ENCODE assay signal across 10 mouse cellular contexts in genomic region chr17:15787036-15787435, GRCm38 (mm10). TPM values are rescaled to one million over a fixed set of nuclear protein-coding genes. Genes with fewer than 3 reads are reported as not detected.
A peak's percentile ranks its signal among the peaks of the same experiment; 100 is the strongest.
DNase-seq lines count a peak whose midpoint lies in the region; ATAC-seq and TF ChIP-seq lines count a peak whose summit lies in the region.
"Had no signal": no experiment of that assay in that cellular context is flagged by ENCODE, and none has a peak within 500 bp of the region (broad histone marks: within the 10 kb centered on the region; RNA-seq: fewer than 3 reads in every experiment).

No protein-coding gene starts in this region.

- H3K4me2 ChIP-seq in heart, postnatal 0 days (ENCODE audit: low read depth, low read length): no peak overlapping the region
- H3K4me2 ChIP-seq in midbrain, postnatal 0 days (ENCODE audit: low read depth, low read length, poor library complexity, severe bottlenecking): no peak overlapping the region
- no peak overlapping the region for H3K4me2 ChIP-seq in midbrain, embryonic 15.5 days
- H3K4me2 ChIP-seq: embryonic facial prominence, embryonic 13.5 days; neural tube, embryonic 12.5 days had no signal

- no peak overlapping the region for H3K27ac ChIP-seq in heart, postnatal 0 days (ENCODE audit: low read depth)
- no peak overlapping the region for H3K27ac ChIP-seq in midbrain, postnatal 0 days (ENCODE audit: low read depth, low read length)
- H3K27ac ChIP-seq in midbrain, embryonic 15.5 days: no peak overlapping the region
- H3K27ac ChIP-seq: embryonic facial prominence, embryonic 13.5 days; neural tube, embryonic 12.5 days had no signal

- no peak overlapping the region for H3K4me3 ChIP-seq in heart, postnatal 0 days (ENCODE audit: low read depth, low read length)
- no peak overlapping the region for H3K4me3 ChIP-seq in midbrain, postnatal 0 days (ENCODE audit: low read depth, low read length)
- no peak overlapping the region for H3K4me3 ChIP-seq in midbrain, embryonic 15.5 days
- H3K4me3 ChIP-seq: embryonic facial prominence, embryonic 13.5 days; neural tube, embryonic 12.5 days had no signal

- no peak for TF ChIP-seq EP300 in heart, postnatal 0 days (IDR thresholded peaks at IDR 0.05; ENCODE audit: low read depth)

- CTCF ChIA-PET in Patski (lab: Charles Lee): interaction anchor here (1.5 kb wide), 1 partner anchor 36 kb away, joined by 5 read pairs; no protein-coding TSS in a partner anchor

- H3K36me3 ChIP-seq in heart, postnatal 0 days (replicated peaks; ENCODE audit: control insufficient read depth, insufficient read depth, low read length): no peaks in the 10 kb centered on the region
- H3K36me3 ChIP-seq in midbrain, postnatal 0 days (ENCODE audit: insufficient read depth, low read length): no peaks in the 10 kb centered on the region
- H3K36me3 ChIP-seq in midbrain, embryonic 15.5 days (replicated peaks): no peaks in the 10 kb centered on the region
- H3K36me3 ChIP-seq: embryonic facial prominence, embryonic 13.5 days; neural tube, embryonic 12.5 days had no signal

- H3K9me3 ChIP-seq in heart, postnatal 0 days (replicated peaks; ENCODE audit: control insufficient read depth, low read length): no peaks in the 10 kb centered on the region
- H3K9me3 ChIP-seq in midbrain, postnatal 0 days (ENCODE audit: low read length): no peaks in the 10 kb centered on the region
- no peaks in the 10 kb centered on the region for H3K9me3 ChIP-seq in midbrain, embryonic 15.5 days
- H3K9me3 ChIP-seq: embryonic facial prominence, embryonic 13.5 days; neural tube, embryonic 12.5 days had no signal

- H3K4me1 ChIP-seq in heart, postnatal 0 days (ENCODE audit: control insufficient read depth, insufficient read depth): no peaks in the 10 kb centered on the region
- H3K4me1 ChIP-seq in midbrain, postnatal 0 days (ENCODE audit: insufficient read depth, low read length): no peaks in the 10 kb centered on the region
- no peaks in the 10 kb centered on the region for H3K4me1 ChIP-seq in midbrain, embryonic 15.5 days
- H3K4me1 ChIP-seq: embryonic facial prominence, embryonic 13.5 days; neural tube, embryonic 12.5 days had no signal

- in situ Hi-C loops in Patski (cut with MboI; ENCODE audit: low pct_unique_long_range_greater_than_20kb): no loop called here

- H3K9ac ChIP-seq in heart, postnatal 0 days (replicated peaks; ENCODE audit: low read depth, low read length): no peak overlapping the region
- no peak overlapping the region for H3K9ac ChIP-seq in midbrain, postnatal 0 days (replicated peaks; ENCODE audit: low read length, poor library complexity, severe bottlenecking)
- H3K9ac ChIP-seq in midbrain, embryonic 15.5 days: no peak overlapping the region
- H3K9ac ChIP-seq: embryonic facial prominence, embryonic 13.5 days; neural tube, embryonic 12.5 days had no signal

- POLR2A ChIA-PET in Patski (lab: Charles Lee): no interaction called here

- peak; percentile 31 for DNase-seq in heart, postnatal 0 days (ENCODE audit: low spot score)
- no peak for DNase-seq in heart, adult 9 months (ENCODE audit: low spot score in 2 of 2)
- DNase-seq in midbrain, postnatal 0 days (ENCODE audit: low spot score): peak; percentile 67
- DNase-seq in Patski (ENCODE audit: low read depth, low spot score): no peak
- DNase-seq in heart, postnatal 4 days: peak; percentile 47
- no peak for DNase-seq in urinary bladder, postnatal 10 days (ENCODE audit: low spot score)
- DNase-seq in adrenal gland, adult 18-20 months (ENCODE audit: low spot score in 2 of 2): no peak

- H3K27me3 ChIP-seq in heart, postnatal 0 days (ENCODE audit: control insufficient read depth, insufficient read depth, low read length): no peaks in the 10 kb centered on the region
- no peaks in the 10 kb centered on the region for H3K27me3 ChIP-seq in midbrain, postnatal 0 days (ENCODE audit: insufficient read depth, low read length)
- H3K27me3 ChIP-seq in midbrain, embryonic 15.5 days (replicated peaks): no peaks in the 10 kb centered on the region
- H3K27me3 ChIP-seq in Patski: peaks cover 6% of the 10 kb centered on the region
- H3K27me3 ChIP-seq: embryonic facial prominence, embryonic 13.5 days; neural tube, embryonic 12.5 days had no signal

- TF ChIP-seq CTCF in heart, postnatal 0 days (IDR thresholded peaks at IDR 0.05; ENCODE audit: low read depth): peak; percentile 58
- TF ChIP-seq CTCF in midbrain, postnatal 0 days (IDR thresholded peaks at IDR 0.05): peak; percentile 76
- peak; percentile 62 for TF ChIP-seq CTCF in Patski (IDR thresholded peaks at IDR 0.05)

- no peak for ATAC-seq in heart, postnatal 0 days (ENCODE audit: insufficient read depth, low read depth)
- ATAC-seq in midbrain, postnatal 0 days (ENCODE audit: low FRiP score): peak; percentile 69; the same call in 1 of the 2 replicates
- ATAC-seq in midbrain, embryonic 15.5 days (replicated peaks): no peak; the same call in 1 of the 2 replicates
- no peak for ATAC-seq in Patski

- WGBS in heart, postnatal 0 days: 25% methylated on average over 3 of the region's 3 CpGs
- WGBS in midbrain, postnatal 0 days: 33% methylated on average over 3 of the region's 3 CpGs
- 36% methylated on average over 3 of the region's 3 CpGs for WGBS in midbrain, embryonic 15.5 days

RNA-seq across cellular contexts. Expression of gene Rgmb, which starts 43.8 kb away (rescaled TPM):
- total RNA-seq in heart, postnatal 0 days (2014; rRNA removed; ENCODE audit: low replicate concordance): 15.7 and 26.9 TPM in 2 replicates
- 7.2 and 8.4 TPM in 2 replicates for polyA plus RNA-seq in heart, postnatal 0 days (2015; fragmentation: Nextera tagmentation; extraction: Ambion mirVana)
- 112 and 144 TPM in 2 replicates for total RNA-seq in midbrain, postnatal 0 days (2014; rRNA removed)
- 53.9 and 55.2 TPM in 2 replicates for polyA plus RNA-seq in midbrain, postnatal 0 days (2015; fragmentation: Nextera tagmentation; extraction: Ambion mirVana)
- polyA plus RNA-seq in midbrain, embryonic 15.5 days (2015; fragmentation: Nextera tagmentation; extraction: Ambion mirVana): 73.1 and 76.5 TPM in 2 replicates
- polyA plus RNA-seq in Patski (2021): 14.1 TPM
- total RNA-seq in heart, postnatal 4 days (2021): 10 to 100 TPM; 18.5 to 22.7 TPM
- total RNA-seq in adrenal gland, adult 18-20 months (2021): 10 to 100 TPM; 14.5 to 14.6 TPM

Comparison
In these comparisons a context has a peak if more than half of its experiments do, and no peak if none do; other contexts are left out.
1. DNase-seq: peak in heart, postnatal 0 days (single experiment), midbrain, postnatal 0 days (single experiment) and heart, postnatal 4 days (single experiment); none in heart, adult 9 months (0 of 2), Patski (single experiment), urinary bladder, postnatal 10 days (single experiment) and adrenal gland, adult 18-20 months (0 of 2).
2. Peak in every context shown above with its lines, with median percentiles within 50 percentile points of each other: CTCF ChIP-seq.